Mouse (Mus musculus) hindbrain, embryonic 14.5 days (tissue): ENCODE measurements around the gene Elob. TPM values are rescaled to one million over a fixed set of nuclear protein-coding genes. Genes with fewer than 3 reads are reported as not detected.

ENCODE experiments used
- ATAC-seq: fragments of 200-750 bp; cut with Nextera tagmentation; 2 replicates; pipeline ENCODE4 v1.8.0; 2017; ENCODE audit warnings: moderate number of reproducible peaks, mild to moderate bottlenecking, moderate TSS enrichment, moderate library complexity; ENCODE audit not compliant: low FRiP score
- DNase-seq: peaks from one replicate; pipeline ENCODE4 v3.0.0-alpha.2; 2015; ENCODE audit warnings: low spot score
- H3K27ac ChIP-seq: fragments of 300-500 bp; sonication (generic); 2 replicates; pipeline ENCODE4 v1.5.1; 2014; ENCODE audit warnings: mild to moderate bottlenecking, moderate library complexity
- H3K27me3 ChIP-seq: fragments of 300-500 bp; sonication (generic); 2 replicates; pipeline ENCODE4 v1.6.1; 2014; ENCODE audit warnings: mild to moderate bottlenecking, low read length, mixed read lengths; ENCODE audit not compliant: control insufficient read depth, insufficient read depth
- H3K36me3 ChIP-seq: fragments of 300-500 bp; sonication (generic); replicated peaks from 2 replicates; pipeline ENCODE4 v1.6.1; 2014; ENCODE audit not compliant: control insufficient read depth, insufficient read depth
- H3K4me1 ChIP-seq: fragments of 300-500 bp; sonication (generic); replicated peaks from 2 replicates; pipeline ENCODE4 v1.6.1; 2014; ENCODE audit warnings: antibody characterized with exemption, low read length, mixed read lengths; ENCODE audit not compliant: control insufficient read depth, insufficient read depth
- H3K4me2 ChIP-seq: fragments of 300-500 bp; sonication (generic); replicated peaks from 2 replicates; pipeline ENCODE4 v1.6.1; 2014; ENCODE audit warnings: mild to moderate bottlenecking, moderate library complexity
- H3K4me3 ChIP-seq: fragments of 300-500 bp; sonication (generic); replicated peaks from 2 replicates; pipeline ENCODE4 v1.5.1; 2014; ENCODE audit warnings: mild to moderate bottlenecking, low read length
- H3K9ac ChIP-seq: fragments of 300-500 bp; sonication (generic); 2 replicates; pipeline ENCODE4 v1.6.1; 2014
- H3K9me3 ChIP-seq: fragments of 300-500 bp; sonication (generic); 2 replicates; pipeline ENCODE4 v1.6.1; 2016; ENCODE audit warnings: low read length; ENCODE audit not compliant: control insufficient read depth
- WGBS: fragments of 180-500 bp; shearing (Covaris S2); extraction: QIAGEN DNeasy Blood & Tissue Kit; methylation state at CpG from one replicate; pipeline ENCODE4 v1.1.7; 2014; 5-methylcytosine and 5-hydroxymethylcytosine counted together
- polyA plus RNA-seq: library from polyadenylated mRNA; unstranded; fragments of >200 nt; fragmentation: Nextera tagmentation; extraction: Ambion mirVana; gene quantifications from 2 replicates; pipeline ENCODE4 v1.2.1, GENCODE M21; 2014

Gene Elob
- polyA plus RNA-seq, 1 experiment from 2014 or later, result 1,404 TPM

GRCm38 (mm10) chr17:23790269-23791078 lies 38.5 kb downstream of the Elob start, which contains the start of gene Srrm2:
TSS of gene Srrm2 (plus strand) at chr17:23790532.
- DNase-seq (peak; percentile 61), ATAC-seq (peak; percentile 25; the same call in 1 of the 2 replicates)
- H3K36me3 ChIP-seq, result no peaks in the 10 kb centered on the region
- H3K9me3 ChIP-seq, result no peaks in the 10 kb centered on the region
- H3K27ac ChIP-seq, result peak within 1 kb of the TSS; percentile 96
- peaks cover 31% of the 10 kb centered on the region for H3K4me1 ChIP-seq
- peak within 1 kb of the TSS; percentile 77 for H3K4me2 ChIP-seq
- peak within 1 kb of the TSS; percentile 77 for H3K9ac ChIP-seq
- no peaks in the 10 kb centered on the region for H3K27me3 ChIP-seq
- 2% methylated on average over 29 of the region's 29 CpGs for WGBS
- peak within 1 kb of the TSS; percentile 35 for H3K4me3 ChIP-seq

GRCm38 (mm10) chr17:23789749-23790268 lies 39.1 kb downstream of the Elob start:
- ATAC-seq (no peak), DNase-seq (no peak)
- Histone ChIP-seq H3K27me3 (no peaks in the 10 kb centered on the region), H3K27ac (peak overlapping the region; percentile 96), H3K36me3 (no peaks in the 10 kb centered on the region), H3K4me1 (peaks cover 37% of the 10 kb centered on the region), H3K4me3 (peak overlapping the region; percentile 35), H3K4me2 (peak overlapping the region; percentile 77), H3K9ac (peak overlapping the region; percentile 77), H3K9me3 (no peaks in the 10 kb centered on the region)
- 7% methylated on average over 8 of the region's 8 CpGs for WGBS

DNA sequence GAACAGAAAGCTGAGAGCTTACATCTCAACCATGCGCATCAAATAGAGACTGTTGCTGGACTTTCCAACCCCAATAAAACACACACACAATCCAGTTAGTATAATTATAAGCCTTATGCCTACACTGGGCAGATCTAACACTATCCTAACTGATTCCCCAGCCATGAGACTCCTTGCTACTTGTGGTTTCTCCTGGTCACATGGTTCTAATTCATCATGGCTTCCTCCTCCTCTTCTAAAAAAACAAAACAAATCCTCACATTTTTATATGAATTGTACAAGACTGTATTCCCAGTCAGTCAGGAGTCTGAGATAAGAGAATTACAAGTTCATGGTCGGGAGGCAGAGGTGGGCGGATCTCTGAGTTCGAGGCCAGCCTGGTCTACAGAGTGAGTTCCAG lies 40.0 kb downstream of the Elob start:
- Histone ChIP-seq H3K27me3 (no peaks in the 10 kb centered on the region), H3K27ac (no peak overlapping the region), H3K4me1 (peaks cover 37% of the 10 kb centered on the region), H3K4me2 (no peak overlapping the region), H3K9me3 (no peaks in the 10 kb centered on the region), H3K4me3 (no peak overlapping the region), H3K9ac (no peak overlapping the region), H3K36me3 (no peaks in the 10 kb centered on the region)
- no peak for DNase-seq
- ATAC-seq, result no peak
- 92% methylated on average over 4 of the region's 4 CpGs for WGBS

- DNase-seq, result peak; percentile 68
- H3K27ac ChIP-seq, result peak overlapping the region; percentile 96
- peak overlapping the region; percentile 90 for H3K9ac ChIP-seq
- H3K36me3 ChIP-seq, result no peaks in the 10 kb centered on the region
- H3K27me3 ChIP-seq, result no peaks in the 10 kb centered on the region
- peaks cover 30% of the 10 kb centered on the region for H3K4me1 ChIP-seq
- peak overlapping the region; percentile 84 for H3K4me2 ChIP-seq
- H3K4me3 ChIP-seq, result peak overlapping the region; percentile 75
- ATAC-seq, result peak; percentile 58
- WGBS, result 8% methylated on average over 13 of the region's 13 CpGs
- H3K9me3 ChIP-seq, result no peaks in the 10 kb centered on the region
Measured at GRCm38 (mm10) chr17:23786510-23786931, 42.4 kb downstream of the Elob start.

DNA sequence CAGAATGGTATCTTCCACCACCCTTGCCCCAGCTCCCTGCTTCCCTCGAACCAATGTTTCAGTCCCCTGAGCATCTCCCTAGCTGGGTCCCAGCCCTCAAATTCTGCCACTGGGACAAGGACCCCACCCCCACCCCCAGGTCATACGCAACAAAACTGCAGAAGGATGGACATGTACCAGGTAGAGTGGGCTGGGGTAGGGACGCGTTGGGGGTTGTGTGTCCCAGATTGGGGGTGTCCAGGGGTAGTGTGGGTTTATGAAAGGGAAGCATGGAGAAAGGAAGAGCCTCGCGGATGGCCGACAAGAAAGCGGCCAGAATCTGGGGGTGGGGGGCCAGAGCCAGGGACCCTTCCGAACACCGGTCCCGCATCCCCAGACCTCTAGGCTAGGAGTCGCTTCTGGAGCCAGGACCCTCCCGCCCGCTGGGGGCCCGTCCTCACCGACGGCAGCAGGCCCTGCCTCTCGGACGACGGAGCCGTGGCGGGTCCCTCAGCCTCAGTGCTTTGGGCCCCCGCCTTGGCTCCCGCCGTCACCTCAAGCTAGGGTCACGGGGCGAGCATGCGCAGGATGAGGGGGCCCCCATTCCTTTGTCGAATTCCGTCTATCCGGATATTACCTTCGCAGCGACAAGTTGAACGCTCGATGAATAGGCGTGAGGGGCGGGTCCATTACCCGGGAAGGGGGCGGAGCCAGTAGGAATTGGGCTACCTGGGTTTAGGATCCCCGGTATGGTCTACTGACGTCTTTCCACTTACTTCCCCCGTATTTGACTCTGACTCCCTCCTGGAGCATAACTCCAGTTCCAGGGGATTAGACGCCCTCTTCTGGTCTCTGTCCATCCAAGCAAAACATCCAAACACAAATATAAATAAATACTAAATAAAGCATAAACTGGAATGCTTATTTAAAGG lies 43.1 kb downstream of the Elob start, which contains the start of gene Flywch2:
Gene Flywch2, minus strand, starts transcription at position 521 of the 911 bp plus-strand sequence.
- H3K4me1 ChIP-seq, result peaks cover 23% of the 10 kb centered on the region
- peak within 1 kb of the TSS; percentile 90 for H3K9ac ChIP-seq
- no peaks in the 10 kb centered on the region for H3K36me3 ChIP-seq
- no peaks in the 10 kb centered on the region for H3K9me3 ChIP-seq
- peak within 1 kb of the TSS; percentile 96 for H3K27ac ChIP-seq
- ATAC-seq (peak; percentile 90), DNase-seq (peak; percentile 90)
- H3K4me3 ChIP-seq, result peak within 1 kb of the TSS; percentile 75
- WGBS, result 3% methylated on average over 43 of the region's 43 CpGs
- H3K4me2 ChIP-seq, result peak within 1 kb of the TSS; percentile 84
- H3K27me3 ChIP-seq, result no peaks in the 10 kb centered on the region

GRCm38 (mm10) chr17:23783352-23783751 lies 45.6 kb downstream of the Elob start:
- no peak overlapping the region for H3K9ac ChIP-seq
- no peak overlapping the region for H3K4me2 ChIP-seq
- no peak for DNase-seq
- H3K9me3 ChIP-seq, result no peaks in the 10 kb centered on the region
- no peak overlapping the region for H3K4me3 ChIP-seq
- H3K4me1 ChIP-seq, result peaks cover 8% of the 10 kb centered on the region; the same call in 1 of the 2 replicates
- H3K36me3 ChIP-seq, result no peaks in the 10 kb centered on the region
- H3K27ac ChIP-seq, result no peak overlapping the region
- no peaks in the 10 kb centered on the region for H3K27me3 ChIP-seq
- no peak for ATAC-seq

- 67% methylated on average over 2 of the region's 2 CpGs for WGBS
- Histone ChIP-seq H3K9me3 (no peaks in the 10 kb centered on the region), H3K27ac (no peak overlapping the region)
Measured at GRCm38 (mm10) chr17:23778447-23778846, 50.5 kb downstream of the Elob start.

DNA sequence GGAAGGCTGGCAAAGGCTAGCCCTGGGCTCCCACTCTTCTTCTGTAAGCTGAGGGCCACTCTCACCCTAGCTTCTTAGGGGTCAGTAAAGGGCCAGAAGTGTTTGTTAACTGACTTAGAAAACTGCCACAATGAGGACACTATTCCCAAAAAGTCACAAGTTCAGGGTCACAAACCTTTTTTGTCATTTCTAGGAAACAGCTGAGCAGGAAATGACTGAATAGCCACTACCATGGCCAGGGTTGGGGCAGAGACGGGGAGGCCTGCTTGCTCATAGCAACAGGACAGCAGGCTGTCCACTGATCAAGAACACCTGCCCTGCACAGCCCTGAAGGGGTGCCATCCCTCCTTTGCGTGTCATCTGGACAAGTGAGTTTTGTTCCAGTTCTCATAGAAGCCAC lies 51.8 kb downstream of the Elob start:
- Histone ChIP-seq H3K9me3 (no peaks in the 10 kb centered on the region), H3K4me3 (no peak overlapping the region), H3K4me1 (peaks cover 1% of the 10 kb centered on the region), H3K27me3 (no peaks in the 10 kb centered on the region), H3K9ac (no peak overlapping the region), H3K27ac (no peak overlapping the region), H3K36me3 (no peaks in the 10 kb centered on the region), H3K4me2 (no peak overlapping the region)
- DNase-seq (no peak), ATAC-seq (no peak)
- 86% methylated on average over 2 of the region's 2 CpGs for WGBS

More at GRCm38 (mm10) chr17:23778447-23778846, 50.5 kb downstream of the Elob start:
- H3K4me3 ChIP-seq, result no peak overlapping the region
- no peaks in the 10 kb centered on the region for H3K27me3 ChIP-seq
- no peak overlapping the region for H3K9ac ChIP-seq
- DNase-seq, result no peak
- no peak overlapping the region for H3K4me2 ChIP-seq
- no peaks in the 10 kb centered on the region for H3K4me1 ChIP-seq
- no peaks in the 10 kb centered on the region for H3K36me3 ChIP-seq
- ATAC-seq, result no peak

DNA sequence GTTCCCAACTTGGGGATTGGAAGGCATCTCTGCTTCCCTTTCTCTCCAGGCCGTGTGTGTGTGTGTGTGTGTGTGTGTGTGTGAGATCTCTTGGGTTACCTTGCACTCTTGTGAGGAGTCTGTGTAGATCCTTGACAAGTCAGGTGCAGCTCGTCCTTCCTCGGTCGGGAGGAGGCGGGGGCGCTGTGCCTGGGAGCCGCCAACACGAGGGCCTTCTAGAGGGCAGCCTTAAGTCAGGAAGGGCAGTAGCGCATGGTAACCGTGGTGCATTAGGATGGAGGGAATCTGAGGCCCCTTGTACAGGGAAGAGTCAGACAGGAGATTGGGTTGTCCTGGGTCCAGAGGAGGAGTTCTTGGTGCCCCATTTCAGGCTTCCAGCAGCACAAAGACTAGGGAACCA lies 52.7 kb downstream of the Elob start:
- DNase-seq (no peak), ATAC-seq (no peak)
- no peaks in the 10 kb centered on the region for H3K27me3 ChIP-seq
- no peaks in the 10 kb centered on the region for H3K36me3 ChIP-seq
- H3K4me1 ChIP-seq, result peaks cover 5% of the 10 kb centered on the region
- 81% methylated on average over 10 of the region's 10 CpGs for WGBS
- no peak overlapping the region for H3K9ac ChIP-seq
- H3K9me3 ChIP-seq, result no peaks in the 10 kb centered on the region
- no peak overlapping the region for H3K4me3 ChIP-seq
- no peak overlapping the region for H3K27ac ChIP-seq
- no peak overlapping the region for H3K4me2 ChIP-seq
